Mouse (Mus musculus) cerebral cortex, adult 2 months (tissue): ENCODE measurements around the gene Olfr213.

ENCODE experiments used
- WGBS: fragments of 180-500 bp; shearing (Covaris S2); methylation state at CpG from one replicate; pipeline ENCODE4 v1.1.7; 2018; 5-methylcytosine and 5-hydroxymethylcytosine counted together

The Olfr213 gene

DNA sequence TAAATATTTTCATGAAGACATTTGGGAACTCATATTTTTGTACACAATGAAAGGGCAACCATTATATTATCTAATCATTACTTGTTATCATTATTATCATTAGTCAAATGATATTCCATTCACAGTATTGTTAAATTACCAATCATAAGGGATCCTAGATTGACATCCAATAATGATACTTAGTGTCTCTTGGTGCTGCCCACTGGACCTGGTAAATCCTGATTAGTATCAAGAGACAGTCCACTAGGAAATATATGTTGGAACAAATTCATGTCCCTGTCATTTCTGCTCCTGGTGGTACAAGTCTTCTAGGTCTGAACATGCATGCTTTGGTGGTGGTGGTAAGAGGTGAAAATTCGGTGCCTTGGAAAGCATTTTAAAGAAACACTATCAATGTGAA lies at the start of gene Olfr213:
Olfr213 (plus strand) TSS at position 301 of the 400 bp plus-strand sequence.
- 81% methylated on average over 1 of the region's 1 CpGs for WGBS

DNA sequence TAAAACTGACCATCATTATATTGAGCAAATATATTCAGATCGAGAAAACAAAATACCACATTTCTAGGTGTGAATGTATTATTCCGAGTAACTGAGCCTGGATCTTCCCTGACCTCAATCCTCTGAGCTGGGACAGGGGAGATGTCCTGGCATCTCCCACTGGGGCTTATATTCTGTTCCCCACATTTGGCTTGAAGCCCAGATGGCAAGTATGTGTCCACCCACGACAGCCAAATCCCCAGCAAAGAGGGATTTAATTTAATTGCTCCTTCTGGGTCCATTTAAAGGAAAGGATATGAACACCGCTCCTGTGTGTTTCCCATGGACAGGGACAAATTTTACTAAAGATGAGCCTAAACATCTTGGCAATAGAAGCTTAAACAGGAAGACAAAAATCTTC lies 49.5 kb upstream of the Olfr213 start, which contains the start of gene Olfr211:
Olfr211 (plus strand) TSS at position 301 of the 400 bp plus-strand sequence.
- WGBS = 60% methylated on average over 4 of the region's 4 CpGs

DNA sequence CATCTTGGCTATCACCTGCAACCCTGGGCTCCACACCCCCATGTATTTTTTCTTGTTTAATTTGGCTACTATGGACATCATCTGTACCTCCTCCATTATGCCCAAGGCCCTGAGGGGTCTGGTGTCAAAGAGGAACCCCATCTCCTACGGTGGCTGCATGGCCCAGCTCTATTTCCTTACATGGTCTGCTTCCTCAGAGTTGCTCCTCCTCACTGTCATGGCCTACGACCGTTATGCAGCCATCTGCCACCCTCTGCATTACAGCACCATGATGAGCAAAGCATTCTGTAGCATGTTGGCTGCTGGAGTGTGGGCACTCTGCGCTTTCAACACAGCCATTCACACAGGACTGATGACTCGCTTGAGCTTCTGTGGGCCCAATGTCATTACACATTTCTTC lies 44.5 kb upstream of the Olfr213 start:
- WGBS = 75% methylated on average over 5 of the region's 5 CpGs

DNA sequence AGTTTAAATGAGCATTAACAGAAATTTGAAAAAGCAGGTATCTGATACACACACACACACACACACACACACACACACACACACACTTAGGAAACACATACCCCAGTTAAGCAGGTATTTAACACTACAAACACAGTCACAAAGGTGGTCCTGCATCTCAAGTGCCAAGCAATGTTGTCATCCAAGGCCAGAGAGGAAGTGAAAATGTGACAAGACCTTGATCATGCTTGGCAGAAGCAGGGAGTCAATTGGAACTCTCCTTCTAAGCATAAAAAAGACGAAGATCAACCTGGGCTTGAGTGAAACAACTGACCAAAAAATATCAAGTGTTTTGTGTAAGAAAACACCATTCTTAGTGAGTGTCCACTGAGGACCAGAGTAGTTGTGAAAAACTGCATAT lies 42.3 kb upstream of the Olfr213 start:
- WGBS = 71% methylated on average over 1 of the region's 1 CpGs

DNA sequence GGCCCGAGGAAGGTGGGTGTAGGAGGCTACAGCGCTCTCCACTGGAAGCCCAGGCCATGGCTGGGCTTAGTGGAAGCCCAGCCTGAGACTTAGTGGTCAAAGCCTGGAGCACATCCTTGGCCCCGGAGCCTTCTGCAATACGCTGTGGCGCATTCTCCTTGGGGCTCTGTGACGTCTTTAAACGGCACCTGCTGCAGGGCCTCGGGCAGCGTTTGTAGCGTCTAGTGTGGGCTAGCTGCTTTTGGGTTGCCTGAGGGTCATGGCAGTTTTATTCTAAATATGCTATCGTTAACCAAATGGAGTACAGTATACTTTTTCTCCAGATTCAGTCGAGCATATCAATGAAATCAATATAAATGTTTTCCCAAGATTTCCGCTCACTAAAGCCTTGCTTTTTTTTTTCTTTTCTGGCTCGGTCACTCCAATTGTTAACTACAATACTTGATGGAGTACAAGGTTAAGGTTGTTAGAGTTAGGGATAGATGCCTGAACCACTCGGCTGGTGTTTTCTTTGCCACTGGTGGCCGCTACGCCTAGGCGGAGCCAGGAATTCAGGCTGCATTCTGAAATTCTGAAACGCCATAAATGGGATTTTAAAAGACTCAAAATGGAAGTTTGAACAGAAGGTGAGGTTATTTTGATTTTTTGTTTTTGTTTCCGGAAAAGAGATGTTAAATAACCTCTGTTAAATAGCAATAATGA lies 31.8 kb upstream of the Olfr213 start, which contains the start of gene Olfr212:
Olfr212 (plus strand) TSS at position 215 of the 702 bp plus-strand sequence.
- 91% methylated on average over 20 of the region's 20 CpGs for WGBS

DNA sequence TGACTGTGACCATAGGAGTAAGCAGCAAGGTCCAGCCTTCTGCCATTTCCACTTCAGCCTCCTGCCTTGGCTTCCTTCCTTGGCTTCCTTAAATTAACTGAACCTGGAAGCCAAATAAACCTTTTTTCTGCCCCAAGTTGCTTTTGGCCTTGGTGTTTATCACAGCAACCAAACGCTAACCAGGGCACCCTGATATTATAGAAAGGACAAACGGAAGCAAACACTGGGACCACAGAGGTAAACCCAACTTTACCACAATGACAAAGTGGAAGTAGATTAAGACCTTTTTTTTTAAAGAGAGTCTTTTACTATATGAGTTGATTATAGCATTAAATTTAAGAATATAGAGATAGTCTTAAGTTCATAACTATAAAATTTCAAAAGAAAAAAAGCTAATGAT lies 4.2 kb downstream of the Olfr213 start:
- WGBS = 86% methylated on average over 2 of the region's 2 CpGs

DNA sequence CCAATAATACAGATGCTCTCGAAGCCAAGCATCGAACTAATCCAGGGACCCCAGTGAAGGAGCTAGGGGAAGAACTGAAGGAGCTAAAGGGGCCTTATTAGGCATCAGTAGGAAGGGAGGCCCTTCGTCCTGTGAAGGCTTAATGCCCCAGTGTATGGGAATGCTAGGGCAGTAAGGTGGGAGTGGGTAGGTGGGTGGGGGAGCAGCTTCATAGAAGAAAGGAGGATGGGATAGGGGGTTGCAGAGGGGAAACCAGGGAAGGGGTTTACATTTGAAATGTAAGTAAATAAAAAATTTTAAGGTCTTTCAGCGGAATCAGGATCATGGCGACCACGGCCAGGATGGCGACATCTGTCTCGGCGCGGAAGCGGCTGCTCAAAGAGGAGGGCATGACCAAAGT lies 12.6 kb downstream of the Olfr213 start, which contains the start of gene Gm5580:
Gm5580 (plus strand) TSS at position 301 of the 400 bp plus-strand sequence.
- 96% methylated on average over 11 of the region's 11 CpGs for WGBS

DNA sequence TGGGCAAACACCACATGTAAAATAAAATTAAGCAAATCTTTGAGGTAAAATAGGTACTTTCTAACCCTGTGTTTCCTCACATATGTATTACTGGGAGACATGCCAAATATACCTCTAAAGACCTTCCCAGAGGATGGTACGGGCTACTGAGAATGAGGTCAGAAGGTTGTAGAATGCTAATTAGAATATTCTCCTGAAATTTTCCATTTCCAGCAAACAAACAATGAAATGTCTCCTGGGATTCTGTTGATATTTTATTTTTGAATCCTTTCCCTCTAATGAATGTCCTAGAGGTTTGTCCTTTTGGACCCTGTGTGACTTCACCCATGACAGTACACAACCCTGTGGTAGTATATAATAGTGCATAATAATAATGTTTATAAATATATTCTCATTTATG lies 15.7 kb downstream of the Olfr213 start, which contains the start of gene Olfr214:
Olfr214 (plus strand) TSS at position 301 of the 400 bp plus-strand sequence.
- whole genome bisulfite sequencing = 68% methylated on average over 1 of the region's 1 CpGs

DNA sequence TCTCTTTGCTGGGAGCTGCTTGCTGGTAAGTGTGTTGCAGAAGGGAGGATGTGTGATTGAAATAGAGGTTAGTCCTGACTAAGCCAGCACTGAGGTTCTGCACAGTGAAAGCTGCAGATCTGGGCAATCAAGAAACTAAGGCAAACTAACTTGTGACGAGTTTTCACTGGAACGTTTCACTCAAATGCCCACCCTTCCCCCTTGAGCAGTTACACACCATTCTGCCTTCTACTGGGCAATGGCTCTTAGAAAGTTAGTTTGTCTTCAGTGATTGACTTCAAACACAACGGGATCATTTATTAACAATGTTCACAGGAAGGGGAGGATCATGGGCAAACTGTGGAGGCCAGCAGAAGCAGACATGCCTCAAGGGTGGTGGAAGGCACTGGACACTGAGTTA lies 16.7 kb downstream of the Olfr213 start:
- 74% methylated on average over 3 of the region's 3 CpGs for WGBS

DNA sequence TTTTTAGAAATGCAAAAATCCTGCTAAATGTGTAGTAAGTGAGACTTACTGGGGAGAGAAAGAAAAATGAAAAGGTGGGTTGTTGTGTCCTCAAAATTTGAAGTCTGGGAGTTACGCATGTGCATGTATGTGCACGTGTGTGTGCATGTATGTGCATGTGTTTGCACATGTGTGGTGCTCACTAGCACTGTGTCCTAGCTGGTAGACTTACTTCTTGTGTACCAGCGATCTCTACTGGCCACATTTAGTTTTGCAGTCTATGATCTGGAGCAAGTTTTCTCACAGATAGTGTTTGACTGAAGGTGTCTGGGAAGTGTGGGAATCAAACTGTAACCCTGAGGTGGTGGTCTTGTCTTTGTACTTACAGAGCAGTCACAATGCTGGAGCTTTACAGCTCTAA lies 31.6 kb downstream of the Olfr213 start:
- WGBS = 25% methylated on average over 3 of the region's 3 CpGs

DNA sequence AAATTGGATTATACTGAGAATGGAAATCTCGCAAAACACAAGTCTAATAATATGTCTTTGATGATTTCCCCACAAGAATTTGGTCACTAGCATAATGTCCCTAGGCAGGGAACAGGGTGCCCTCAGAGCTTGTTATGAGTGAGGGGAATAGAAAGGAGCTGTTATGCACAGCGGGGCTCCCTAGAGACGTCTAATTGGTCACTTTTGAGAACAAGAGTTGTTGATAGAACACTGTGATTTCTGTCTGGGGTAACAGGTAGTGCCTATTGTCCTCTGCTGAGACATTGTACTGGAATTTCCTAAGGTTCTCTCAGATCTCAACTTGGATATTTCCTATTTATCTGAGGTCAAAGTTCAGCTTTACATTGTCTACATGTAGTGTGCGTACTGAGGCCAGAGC lies 45.8 kb downstream of the Olfr213 start, which contains the start of gene Olfr215:
Olfr215 (minus strand) TSS at position 101 of the 400 bp plus-strand sequence.
- 63% methylated on average over 4 of the region's 4 CpGs for WGBS
